Mouse (Mus musculus) cerebral cortex, adult 2 months (tissue): ENCODE data around the gene Serpinb9g.

Source experiments
- WGBS: fragments of 180-500 bp; shearing (Covaris S2); methylation state at CpG from one replicate; pipeline ENCODE4 v1.1.7; 2018; 5-methylcytosine and 5-hydroxymethylcytosine counted together

Serpinb9g gene

GRCm38 (mm10) chr13:33484490-33484889 is at the start of gene Serpinb9g:
Gene Serpinb9g, plus strand, starts transcription at chr13:33484790.
- 73% methylated on average over 4 of the region's 4 CpGs for WGBS

GRCm38 (mm10) chr13:33483872-33484271 is 718 bp upstream of the Serpinb9g start:
- whole genome bisulfite sequencing, result 74% methylated on average over 3 of the region's 3 CpGs
